Mouse (Mus musculus) layer of hippocampus, adult 8-10 months (tissue): ENCODE measurements around the gene Krtap10-10. TPM values are rescaled to one million over a fixed set of nuclear protein-coding genes. Genes with fewer than 3 reads are reported as not detected.
"Not testable (repeated sequence)": the region's sequence is repeated elsewhere in the genome, so short reads cannot be mapped to it uniquely, and the experiment has no call there.

Experiments used
- DNase-seq, 2 experiments: peaks; one replicate each; pipeline ENCODE4 v3.0.0; 2022; ENCODE audit warnings: low spot score in 2 of 2
- total RNA-seq, 4 experiments: library from RNA; stranded (reverse); gene quantifications; 2 replicates each; pipeline ENCODE4 v1.2.4; 2022

The Krtap10-10 gene
- total RNA-seq = not detected

- DNase-seq = no peak
Observed at GRCm38 (mm10) chr10:77835647-77836046, at the start of gene Krtap10-10. Gene Krtap10-10, plus strand, starts transcription at chr10:77835947.

GRCm38 (mm10) chr10:77787876-77788275 lies 47.9 kb upstream of the Krtap10-10 start, which contains the start of gene Gm7137:
Gene Gm7137, minus strand, starts transcription at chr10:77788200.
- DNase-seq = not testable (repeated sequence)

DNA sequence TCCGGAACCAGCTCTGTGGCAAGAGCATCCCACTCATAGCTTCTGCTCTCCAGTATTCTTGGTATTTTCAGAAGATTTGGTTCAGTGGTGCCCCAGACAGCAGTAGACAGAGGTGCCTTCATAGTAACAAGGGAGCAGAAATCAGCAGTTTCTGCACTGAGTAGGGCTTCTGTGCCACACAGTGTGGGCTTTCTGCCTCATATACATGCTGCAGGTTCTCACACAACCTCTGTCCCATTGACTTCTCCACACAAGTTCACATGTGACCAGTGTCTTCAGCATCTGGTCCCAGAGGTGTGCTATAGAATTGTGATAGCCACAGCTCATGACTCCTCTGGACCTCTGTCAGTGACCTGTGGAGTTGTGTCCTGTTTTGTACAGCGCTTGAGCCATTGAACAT lies 47.1 kb upstream of the Krtap10-10 start:
- DNase-seq = no peak

- DNase-seq = no peak
Observed at GRCm38 (mm10) chr10:77794976-77795375, 40.8 kb upstream of the Krtap10-10 start, which contains the start of gene Gm9639. Gene Gm9639, minus strand, starts transcription at chr10:77795076.

GRCm38 (mm10) chr10:77797677-77798076 lies 38.1 kb upstream of the Krtap10-10 start:
- no peak for DNase-seq

DNA sequence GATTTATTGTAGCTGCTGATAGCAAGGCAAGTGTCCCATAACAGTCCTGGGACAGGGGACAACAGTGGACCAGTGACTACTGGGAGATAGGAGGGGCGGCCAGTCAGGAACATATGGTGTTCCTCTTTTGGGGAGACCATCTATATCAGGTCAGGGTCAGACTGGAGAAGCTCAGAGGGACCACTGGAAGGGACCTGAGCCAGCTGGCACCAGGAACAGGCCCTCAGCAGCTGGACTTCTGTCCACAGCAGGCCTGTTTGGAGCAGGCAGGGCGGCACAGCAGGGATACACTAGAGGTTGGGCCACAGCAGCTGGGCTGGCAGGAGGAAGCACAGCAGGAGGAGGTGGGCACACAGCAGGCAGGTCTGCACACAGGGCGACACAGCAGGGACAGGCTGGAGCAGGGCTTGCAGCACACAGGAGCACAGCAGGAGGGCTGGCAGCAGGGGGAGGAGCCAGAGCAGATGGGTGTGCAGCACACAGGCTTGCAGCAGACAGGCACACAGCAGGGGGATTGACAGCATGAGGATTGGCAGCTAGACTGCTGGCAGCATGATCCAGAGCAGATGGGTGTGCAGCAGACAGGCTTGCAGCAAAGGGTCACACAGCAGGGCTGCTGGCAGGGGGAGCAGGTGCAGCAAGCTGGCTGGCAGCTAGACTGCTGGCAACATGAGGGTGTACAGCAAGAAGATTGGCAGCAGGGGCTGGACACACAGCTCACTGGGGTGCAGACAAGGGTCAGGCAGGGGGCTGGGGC lies 37.4 kb upstream of the Krtap10-10 start:
- not testable (repeated sequence) for DNase-seq

GRCm38 (mm10) chr10:77798921-77799508 lies 36.7 kb upstream of the Krtap10-10 start, which contains the start of gene Gm19668:
Gene Gm19668, minus strand, starts transcription at chr10:77799133.
- no peak for DNase-seq

DNA sequence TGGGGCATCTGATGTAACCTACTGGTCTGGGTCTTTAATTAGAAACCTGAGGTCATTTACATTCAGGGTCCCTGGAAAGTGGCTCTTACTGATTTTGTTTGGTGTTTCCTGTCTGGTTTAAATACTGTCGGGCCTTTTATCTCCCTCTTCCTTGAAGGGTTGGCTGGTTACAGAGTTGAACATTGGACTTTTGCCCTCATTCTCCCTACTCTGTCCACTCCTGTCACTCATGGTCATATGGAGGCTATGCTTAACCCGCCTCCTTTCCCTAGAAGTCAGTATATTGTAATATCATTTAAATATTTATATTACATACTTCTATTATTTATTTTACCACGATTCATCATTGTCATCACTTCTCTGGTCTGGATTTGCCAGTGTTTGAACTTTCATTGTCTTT lies 31.7 kb upstream of the Krtap10-10 start:
- no peak for DNase-seq

GRCm38 (mm10) chr10:77811743-77812142 lies 24.0 kb upstream of the Krtap10-10 start, which contains the start of gene Gm9507:
Gene Gm9507, minus strand, starts transcription at chr10:77811843.
- DNase-seq = no peak

- DNase-seq = no peak
Observed at GRCm38 (mm10) chr10:77814382-77814781, 21.4 kb upstream of the Krtap10-10 start, which contains the start of gene Gm2696. Gene Gm2696, plus strand, starts transcription at chr10:77814682.

- no peak for DNase-seq
Observed at GRCm38 (mm10) chr10:77815514-77815913, 20.2 kb upstream of the Krtap10-10 start.

DNA sequence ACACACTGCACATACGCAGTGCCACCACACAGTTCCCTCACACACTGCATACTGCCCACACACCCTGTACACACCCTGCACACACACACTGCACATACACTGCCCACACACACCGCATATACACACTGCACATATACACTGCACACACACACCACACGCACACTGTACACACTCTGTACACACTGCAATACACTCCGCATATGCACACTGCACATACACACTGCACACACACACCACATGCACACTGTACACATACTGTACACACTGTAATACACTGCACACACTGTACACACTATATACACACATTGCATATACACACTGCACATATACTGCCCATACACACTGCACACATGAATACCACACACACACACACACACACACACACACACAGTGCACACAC lies 17.2 kb upstream of the Krtap10-10 start:
- DNase-seq = no peak

GRCm38 (mm10) chr10:77819203-77819602 lies 16.5 kb upstream of the Krtap10-10 start:
- no peak for DNase-seq

DNA sequence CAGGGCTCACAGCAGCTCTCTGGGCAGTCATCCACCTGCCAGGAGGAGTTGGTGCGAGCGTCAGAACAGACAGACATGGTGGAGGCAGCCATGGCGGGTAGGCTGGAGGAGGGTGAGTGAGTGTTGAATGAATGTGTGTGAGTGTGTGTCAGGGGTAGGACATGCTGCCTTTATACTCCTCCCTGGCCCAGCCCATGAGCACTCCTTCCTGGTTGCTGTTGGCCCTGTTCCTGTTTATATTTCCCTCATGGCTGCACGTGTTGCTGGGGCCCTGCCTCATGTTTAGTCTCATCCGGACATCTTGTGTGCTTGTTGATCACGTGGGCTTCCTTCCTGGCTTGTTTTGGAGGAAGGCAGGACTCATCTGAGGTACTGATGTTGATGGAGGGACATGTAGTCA lies 8.8 kb upstream of the Krtap10-10 start, which contains the start of gene Krtap10-4:
Gene Krtap10-4, minus strand, starts transcription at position 145 of the 400 bp plus-strand sequence.
- no peak for DNase-seq

DNA sequence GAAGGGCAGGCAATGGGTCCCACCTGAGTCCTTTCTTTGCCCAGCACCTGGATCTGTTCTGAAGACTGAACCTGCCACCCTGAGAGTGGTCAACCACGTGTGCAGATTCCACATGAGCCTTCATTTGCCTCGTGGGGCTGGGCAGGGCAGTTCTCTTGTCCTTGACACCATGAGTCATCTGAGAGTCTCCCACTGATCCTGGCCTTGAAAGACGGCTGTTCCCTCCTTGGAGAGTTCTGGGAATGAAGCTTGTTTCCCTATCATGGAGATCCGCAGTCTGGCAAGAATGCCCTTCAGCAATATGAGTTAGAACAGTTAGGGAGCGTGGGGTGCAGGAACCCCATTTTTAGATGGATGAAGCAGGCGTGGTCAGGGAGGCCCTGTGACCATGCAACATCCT lies 3.3 kb downstream of the Krtap10-10 start:
- DNase-seq = no peak

DNA sequence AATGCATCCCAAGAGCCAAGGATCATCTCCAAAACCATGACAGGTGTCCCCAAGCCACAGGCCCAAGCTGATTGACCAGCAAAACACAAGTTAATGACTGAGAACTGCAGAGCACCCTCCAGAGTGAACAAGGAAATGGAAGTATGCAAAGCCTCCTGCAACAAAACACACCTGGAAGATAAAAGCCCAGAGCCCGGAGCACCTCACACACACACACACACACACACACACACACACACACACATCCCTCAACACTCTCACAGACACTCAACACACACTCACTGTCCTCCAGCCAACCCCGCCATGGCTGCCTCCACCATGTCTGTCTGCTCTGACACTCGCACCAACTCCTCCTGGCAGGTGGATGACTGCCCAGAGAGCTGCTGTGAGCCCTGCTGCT lies 10.8 kb downstream of the Krtap10-10 start, which contains the start of gene Gm36176:
Gene Gm36176, plus strand, starts transcription at position 301 of the 400 bp plus-strand sequence.
- DNase-seq = no peak

- DNase-seq = no peak
Observed at GRCm38 (mm10) chr10:77846961-77847360, 11.2 kb downstream of the Krtap10-10 start.

- DNase-seq = no peak
Observed at GRCm38 (mm10) chr10:77847538-77847937, 11.8 kb downstream of the Krtap10-10 start.

DNA sequence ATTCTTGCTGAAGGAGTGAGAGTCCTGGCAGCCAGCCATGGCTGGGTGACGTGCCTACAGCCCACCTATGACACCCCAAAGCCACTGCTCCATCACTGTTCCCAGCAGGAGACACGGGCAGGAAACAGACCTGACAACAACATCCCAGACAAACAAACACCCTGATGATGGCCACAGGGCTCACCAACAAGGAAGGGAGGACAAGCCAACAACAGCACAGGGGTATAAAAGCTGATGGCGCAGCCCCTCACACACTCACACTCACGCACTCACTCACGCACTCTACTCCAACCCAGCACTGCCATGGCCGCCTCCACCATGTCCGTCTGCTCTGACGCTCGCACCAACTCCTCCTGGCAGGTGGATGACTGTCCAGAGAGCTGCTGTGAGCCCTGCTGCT lies 16.8 kb downstream of the Krtap10-10 start, which contains the start of gene Gm10318:
Gene Gm10318, plus strand, starts transcription at position 301 of the 400 bp plus-strand sequence.
- DNase-seq = no peak

DNA sequence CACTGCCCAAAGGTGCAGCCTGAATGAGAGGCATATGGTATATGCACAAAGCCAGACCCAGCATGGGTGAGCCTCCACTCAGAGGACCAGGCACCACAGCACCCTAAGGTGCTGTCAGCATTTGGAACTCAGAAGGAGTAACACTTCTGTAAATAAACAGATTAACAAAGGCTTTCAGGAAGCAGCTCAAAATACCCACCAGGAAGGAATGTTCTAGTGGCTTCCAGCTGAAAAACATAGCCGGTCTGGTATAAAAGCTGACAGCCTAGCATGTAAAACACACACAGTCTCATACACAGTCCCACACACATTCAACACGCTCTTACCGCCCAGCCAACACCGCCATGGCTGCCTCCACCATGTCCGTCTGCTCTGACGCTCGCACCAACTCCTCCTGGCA lies 25.9 kb downstream of the Krtap10-10 start, which contains the start of gene Gm3285:
Gene Gm3285, plus strand, starts transcription at position 301 of the 400 bp plus-strand sequence.
- DNase-seq = no peak

- no peak for DNase-seq
Observed at GRCm38 (mm10) chr10:77864067-77864761, 28.5 kb downstream of the Krtap10-10 start.

- DNase-seq = no peak
Observed at GRCm38 (mm10) chr10:77864762-77865143, 29.0 kb downstream of the Krtap10-10 start.
